Mouse (Mus musculus) left cerebral cortex, postnatal 10 days (tissue): ENCODE data around the gene Actr3b. TPM values are rescaled to one million over a fixed set of nuclear protein-coding genes. Genes with fewer than 3 reads are reported as not detected.
"Not testable (repeated sequence)": the region's sequence is repeated elsewhere in the genome, so short reads cannot be mapped to it uniquely, and the experiment has no call there.

Experiments
- DNase-seq, 2 experiments: peaks; one replicate each; pipeline ENCODE4 v3.0.0; 2021 to 2022; ENCODE audit warnings: low spot score in 2 of 2, mixed read lengths in 1 of 2; ENCODE audit errors: extremely low spot score in 1 of 2
- intact Hi-C: fragments of 180-260 bp; cut with DNase I; formaldehyde crosslinking; loops from one replicate; pipeline ENCODE4 v1.15.1; 2025
- total RNA-seq, 2 experiments: library from RNA; stranded (reverse); gene quantifications; 2 replicates each; pipeline ENCODE4 v1.2.3; 2021

Gene Actr3b
- total RNA-seq, result 100 to 1,000 TPM; 214 to 216 TPM

DNA sequence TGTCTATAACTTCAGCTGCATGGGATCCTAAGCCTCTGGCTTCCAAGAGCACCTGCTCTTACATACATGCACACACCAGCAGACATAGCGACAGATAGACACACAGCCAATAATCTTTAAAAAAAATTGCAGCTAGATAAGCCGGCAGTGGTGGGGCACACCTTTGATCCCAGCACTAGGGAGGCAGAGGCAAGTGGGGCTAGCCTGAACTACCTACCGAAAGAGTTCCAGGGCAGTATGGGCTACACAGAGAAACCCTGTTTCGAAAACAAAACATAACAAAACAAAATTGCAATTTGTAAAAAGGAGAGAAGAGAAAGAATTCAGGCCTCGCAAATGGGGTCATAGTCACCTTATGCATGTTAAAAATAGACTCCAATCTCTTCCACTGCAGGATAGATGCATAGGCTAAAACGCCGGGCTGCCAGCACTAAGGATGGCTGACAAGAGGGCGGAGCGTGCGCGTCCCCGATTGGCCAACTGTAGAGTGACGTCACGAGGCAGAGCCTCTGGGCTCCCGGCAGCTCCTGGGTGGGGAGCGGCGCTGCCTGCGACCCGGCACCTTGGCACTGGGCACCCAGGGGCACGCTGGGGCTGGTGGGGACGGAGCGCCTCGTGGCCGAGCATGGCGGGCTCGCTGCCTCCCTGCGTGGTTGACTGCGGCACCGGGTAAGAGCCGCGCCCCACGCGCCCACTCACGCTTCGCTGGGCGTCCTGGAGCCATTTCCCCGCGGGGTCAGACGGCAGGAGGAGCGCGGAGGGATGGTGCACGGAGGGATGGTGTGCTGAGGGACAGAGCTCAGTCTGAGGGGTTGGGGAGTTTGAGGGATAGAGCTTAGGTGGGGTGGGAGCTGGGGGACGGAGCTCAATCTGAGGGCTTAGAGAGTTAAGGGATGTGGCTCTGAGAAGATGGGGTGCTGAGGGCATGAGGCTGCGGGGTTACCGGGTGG lies at the start of gene Actr3b:
Actr3b (plus strand) TSS at position 538 of the 950 bp plus-strand sequence.
- intact Hi-C loops, result loop anchor here (5.0 to 10.0 kb wide), 2 partner anchors 43 to 335 kb away; no protein-coding TSS in a partner anchor
- DNase-seq, result peak; percentile 93

GRCm38 (mm10) chr5:25713001-25713706 lies 46.6 kb upstream of the Actr3b start:
- DNase-seq, intact Hi-C loops: not testable (repeated sequence)

- no peak for DNase-seq
- intact Hi-C loops, result no loop called here
Observed at GRCm38 (mm10) chr5:25719390-25719789, 40.4 kb upstream of the Actr3b start.

- intact Hi-C loops, result no loop called here
- DNase-seq, result no peak
Observed at GRCm38 (mm10) chr5:25723016-25723415, 36.8 kb upstream of the Actr3b start.

- intact Hi-C loops, result no loop called here
- DNase-seq, result no peak
Observed at GRCm38 (mm10) chr5:25724134-25724675, 35.6 kb upstream of the Actr3b start.

DNA sequence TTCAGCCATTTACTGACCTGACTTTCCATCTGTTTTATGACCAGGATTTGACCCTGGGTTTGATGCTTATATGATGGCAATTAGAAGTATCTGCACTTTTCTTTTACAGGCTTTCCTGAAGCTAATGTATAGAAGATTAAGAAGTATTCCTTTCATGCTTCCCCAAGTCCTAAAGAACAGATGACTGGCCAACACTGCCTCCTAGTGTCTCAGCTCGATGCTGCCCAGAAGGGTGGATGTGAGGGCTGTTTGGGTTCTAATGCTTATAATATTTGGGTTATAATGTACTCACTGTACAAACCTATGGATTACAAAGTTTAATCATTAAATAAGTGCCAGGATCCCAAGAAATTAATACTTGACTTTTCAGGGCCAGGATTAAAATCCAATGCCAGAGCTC lies 25.5 kb upstream of the Actr3b start:
- intact Hi-C loops, result no loop called here
- peak in 1 of 2 experiments; percentile 43 for DNase-seq

- intact Hi-C loops, result no loop called here
Observed at GRCm38 (mm10) chr5:25735861-25736260, 23.9 kb upstream of the Actr3b start.

GRCm38 (mm10) chr5:25738448-25738847 lies 21.3 kb upstream of the Actr3b start:
- intact Hi-C loops, result no loop called here

More at GRCm38 (mm10) chr5:25735861-25736260, 23.9 kb upstream of the Actr3b start:
- DNase-seq, result peak; percentile 42 to 64

GRCm38 (mm10) chr5:25738902-25739301 lies 20.9 kb upstream of the Actr3b start:
- DNase-seq, intact Hi-C loops: not testable (repeated sequence)

More at GRCm38 (mm10) chr5:25738448-25738847, 21.3 kb upstream of the Actr3b start:
- no peak for DNase-seq

GRCm38 (mm10) chr5:25747904-25748303 lies 11.9 kb upstream of the Actr3b start:
- DNase-seq, result no peak
- intact Hi-C loops, result no loop called here

- intact Hi-C loops, result no loop called here
- DNase-seq, result no peak
Observed at GRCm38 (mm10) chr5:25748613-25749012, 11.2 kb upstream of the Actr3b start.

GRCm38 (mm10) chr5:25751552-25751951 lies 8.2 kb upstream of the Actr3b start:
- DNase-seq, result no peak
- intact Hi-C loops, result loop anchor here (10.0 kb wide), 1 partner anchor 327 kb away; no protein-coding TSS in a partner anchor

DNA sequence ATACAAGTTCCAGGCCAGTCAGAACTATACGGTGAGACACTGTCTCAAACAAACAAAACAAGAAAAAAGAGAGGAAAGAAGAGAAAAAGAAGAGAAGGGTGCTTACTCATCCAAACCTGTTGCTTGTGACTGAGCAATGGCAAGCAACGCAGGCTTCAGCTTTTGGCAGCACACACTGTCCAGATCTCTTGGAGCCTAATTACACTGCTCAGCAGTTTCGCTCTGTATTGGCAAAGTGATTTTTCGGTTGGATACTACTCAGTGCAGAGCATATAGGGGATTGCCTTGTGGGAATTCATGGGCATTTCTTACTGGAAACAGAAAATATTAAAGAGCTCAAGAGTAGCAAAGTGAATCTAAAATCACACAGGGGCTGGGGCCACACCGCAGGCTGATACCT lies 6.9 kb upstream of the Actr3b start:
- no peak for DNase-seq

GRCm38 (mm10) chr5:25753556-25754235 lies 6.1 kb upstream of the Actr3b start:
- intact Hi-C loops, result loop anchor here (10.0 kb wide), 1 partner anchor 329 kb away; no protein-coding TSS in a partner anchor
- DNase-seq, result no peak

More for the DNA sequence above, 6.9 kb upstream of the Actr3b start:
- intact Hi-C loops, result loop anchor here (10.0 kb wide), 1 partner anchor 328 kb away; no protein-coding TSS in a partner anchor

DNA sequence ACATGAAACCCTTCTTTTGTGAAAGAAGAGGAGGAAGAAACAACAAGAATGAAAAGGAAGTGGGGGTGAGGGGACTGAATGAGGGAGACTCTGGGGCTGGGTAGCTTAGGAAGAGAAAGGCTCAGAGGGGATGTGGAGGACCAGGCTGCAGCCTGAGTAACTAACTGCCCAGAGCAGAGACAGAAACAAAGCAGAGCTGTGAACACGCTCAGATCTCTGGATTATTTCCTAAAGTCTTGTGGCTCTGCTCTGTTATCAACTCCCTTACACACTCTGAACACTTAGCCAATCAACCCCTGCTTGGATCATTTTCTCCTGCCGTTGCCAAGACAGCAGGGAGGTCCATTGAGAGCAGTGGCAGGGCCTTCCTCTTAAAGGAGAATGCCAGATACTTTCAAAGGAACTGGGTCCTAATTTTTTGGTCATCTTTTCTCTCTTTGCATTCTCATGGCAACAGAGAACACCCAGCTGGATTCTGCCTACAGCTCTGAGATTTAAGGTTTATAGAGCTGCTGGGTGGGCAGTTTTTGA lies 5.5 kb upstream of the Actr3b start:
- intact Hi-C loops, result loop anchor here (10.0 kb wide), 1 partner anchor 330 kb away; no protein-coding TSS in a partner anchor
- DNase-seq, result peak in 1 of 2 experiments; percentile 56

DNA sequence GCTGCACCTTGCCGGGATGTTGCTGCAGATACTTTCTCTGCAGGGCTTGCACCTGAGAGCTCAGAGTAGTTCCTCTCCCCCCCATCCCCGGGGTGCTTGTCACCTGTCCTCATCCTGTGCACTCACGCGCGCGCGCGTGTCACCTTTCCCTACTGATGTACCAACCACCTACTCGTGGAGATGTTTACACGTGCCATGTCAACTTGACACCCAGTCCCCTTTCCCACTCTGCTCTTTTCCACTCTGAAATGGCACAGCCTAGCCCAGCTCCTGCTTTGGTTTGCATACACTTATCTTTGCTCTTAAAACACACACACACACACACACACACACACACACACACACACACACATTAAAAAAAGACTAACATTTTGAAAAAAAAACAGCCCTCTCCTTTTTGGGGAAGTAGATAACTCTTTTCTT lies 624 bp downstream of the Actr3b start:
- intact Hi-C loops, result loop anchor here (5.0 kb wide), 1 partner anchor 42 kb away; no protein-coding TSS in a partner anchor

DNA sequence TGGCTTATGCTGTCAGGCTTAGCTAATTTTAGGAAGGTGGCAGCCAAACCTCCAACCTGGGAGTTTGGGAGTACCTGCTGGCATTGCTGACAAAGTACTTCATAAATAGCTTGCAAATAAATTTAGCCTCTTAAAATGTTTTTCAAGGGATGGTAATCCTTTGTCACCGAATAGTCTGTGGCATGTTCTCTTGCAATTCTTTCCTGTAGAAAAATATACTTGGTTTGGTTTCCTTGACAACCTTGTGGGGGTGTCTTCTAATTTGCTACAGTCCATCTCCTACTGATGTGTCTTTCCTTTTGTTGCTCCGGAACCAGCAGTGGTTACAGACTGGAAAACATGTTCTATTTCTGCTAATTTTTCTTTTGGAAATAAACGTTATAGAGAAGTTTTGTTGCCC lies 1.1 kb downstream of the Actr3b start:
- DNase-seq, result no peak

More for the DNA sequence above, 624 bp downstream of the Actr3b start:
- DNase-seq, result peak in 1 of 2 experiments; percentile 55

GRCm38 (mm10) chr5:25761850-25762249 lies 2.1 kb downstream of the Actr3b start:
- intact Hi-C loops, result loop anchor here (5.0 kb wide), 1 partner anchor 40 kb away; no protein-coding TSS in a partner anchor
- no peak for DNase-seq

More for the DNA sequence above, 1.1 kb downstream of the Actr3b start:
- intact Hi-C loops, result loop anchor here (5.0 kb wide), 1 partner anchor 41 kb away; no protein-coding TSS in a partner anchor
